Mouse (Mus musculus): ENCODE measurements at regions not wholly inside any gene's neighbourhood (a gene's known extent, or its start where the extent isn't known, plus 50 kb on each side); places are given as distances from the start of the nearest gene placed in this dataset.

GRCm38 (mm10) chr9:16994169-16994568, 493.1 kb upstream of the Fat3 start:
- H3K9ac ChIP-seq: no peak overlapping the region
- H3K4me3 ChIP-seq: no peak overlapping the region
- no peak overlapping the region for H3K4me2 ChIP-seq (replicated peaks)
- H3K4me1 ChIP-seq: 0 out of 2 replicates have a peak, but pooled peaks cover 3% of the 10 kb centered on the region
- ATAC-seq (ENCODE audit: low FRiP score, low read depth): peak; percentile 64; the same call in 1 of the 2 replicates
- H3K27ac ChIP-seq: no peak overlapping the region
- H3K9me3 ChIP-seq: no peaks in the 10 kb centered on the region
- no peaks in the 10 kb centered on the region for H3K36me3 ChIP-seq
- no peaks in the 10 kb centered on the region for H3K27me3 ChIP-seq
- 40% methylated on average over 2 of the region's 2 CpGs for WGBS

GRCm38 (mm10) chr9:16988114-16988513, 487.0 kb upstream of the Fat3 start:
- no peaks in the 10 kb centered on the region for H3K9me3 ChIP-seq
- peaks cover 11% of the 10 kb centered on the region for H3K4me1 ChIP-seq
- peak; percentile 78 for ATAC-seq (ENCODE audit: low FRiP score, low read depth)
- H3K36me3 ChIP-seq: no peaks in the 10 kb centered on the region
- no peak overlapping the region for H3K4me3 ChIP-seq
- H3K9ac ChIP-seq: no peak overlapping the region
- H3K27me3 ChIP-seq: no peaks in the 10 kb centered on the region
- H3K27ac ChIP-seq: no peak overlapping the region
- WGBS: 38% methylated on average over 3 of the region's 3 CpGs
- H3K4me2 ChIP-seq (replicated peaks): 0 out of 2 replicates have a peak overlapping the region, but pooled peaks have one; percentile 17

- Histone ChIP-seq H3K4me2 (replicated peaks) (no peak overlapping the region), H3K36me3 (no peaks in the 10 kb centered on the region), H3K27ac (no peak overlapping the region), H3K9ac (no peak overlapping the region), H3K27me3 (no peaks in the 10 kb centered on the region), H3K4me3 (no peak overlapping the region), H3K4me1 (no peaks in the 10 kb centered on the region), H3K9me3 (no peaks in the 10 kb centered on the region)
- ATAC-seq (ENCODE audit: low FRiP score, low read depth): no peak
- WGBS: 86% methylated on average over 5 of the region's 5 CpGs
Observed at GRCm38 (mm10) chr9:16977321-16977720, 476.2 kb upstream of the Fat3 start.

- Histone ChIP-seq H3K27me3 (no peaks in the 10 kb centered on the region), H3K9ac (no peak overlapping the region), H3K36me3 (no peaks in the 10 kb centered on the region), H3K4me1 (0 out of 2 replicates have a peak, but pooled peaks cover 3% of the 10 kb centered on the region), H3K9me3 (no peaks in the 10 kb centered on the region), H3K27ac (no peak overlapping the region), H3K4me3 (no peak overlapping the region), H3K4me2 (replicated peaks) (no peak overlapping the region)
- no peak for ATAC-seq (ENCODE audit: low FRiP score, low read depth)
- WGBS: 12% methylated on average over 4 of the region's 4 CpGs
Observed at GRCm38 (mm10) chr9:16970373-16970772, 469.3 kb upstream of the Fat3 start.

GRCm38 (mm10) chr9:16933602-16934001, 432.5 kb upstream of the Fat3 start:
- no peak overlapping the region for H3K9ac ChIP-seq
- 21% methylated on average over 1 of the region's 1 CpGs for WGBS
- no peak overlapping the region for H3K27ac ChIP-seq
- no peak overlapping the region for H3K4me2 ChIP-seq (replicated peaks)
- ATAC-seq (ENCODE audit: low FRiP score, low read depth): no peak
- H3K27me3 ChIP-seq: no peaks in the 10 kb centered on the region
- H3K36me3 ChIP-seq: no peaks in the 10 kb centered on the region
- H3K4me3 ChIP-seq: no peak overlapping the region
- no peaks in the 10 kb centered on the region for H3K9me3 ChIP-seq
- H3K4me1 ChIP-seq: no peaks in the 10 kb centered on the region

- WGBS: 84% methylated on average over 3 of the region's 3 CpGs
Observed at GRCm38 (mm10) chr9:16931586-16931985, 430.5 kb upstream of the Fat3 start.

GRCm38 (mm10) chr9:16926315-16926984, 425.4 kb upstream of the Fat3 start:
- no peaks in the 10 kb centered on the region for H3K9me3 ChIP-seq
- no peak overlapping the region for H3K27ac ChIP-seq
- WGBS: 65% methylated on average over 4 of the region's 4 CpGs
- no peaks in the 10 kb centered on the region for H3K4me1 ChIP-seq
- ATAC-seq (ENCODE audit: low FRiP score, low read depth): peak; percentile 71; the same call in 1 of the 2 replicates
- H3K4me3 ChIP-seq: no peak overlapping the region
- H3K4me2 ChIP-seq (replicated peaks): no peak overlapping the region
- no peaks in the 10 kb centered on the region for H3K27me3 ChIP-seq
- no peaks in the 10 kb centered on the region for H3K36me3 ChIP-seq
- no peak overlapping the region for H3K9ac ChIP-seq

More at GRCm38 (mm10) chr9:16931586-16931985, 430.5 kb upstream of the Fat3 start:
- no peaks in the 10 kb centered on the region for H3K9me3 ChIP-seq
- no peaks in the 10 kb centered on the region for H3K27me3 ChIP-seq
- no peaks in the 10 kb centered on the region for H3K36me3 ChIP-seq
- no peak overlapping the region for H3K4me2 ChIP-seq (replicated peaks)
- H3K27ac ChIP-seq: no peak overlapping the region
- no peak overlapping the region for H3K9ac ChIP-seq
- no peaks in the 10 kb centered on the region for H3K4me1 ChIP-seq
- H3K4me3 ChIP-seq: no peak overlapping the region
- no peak for ATAC-seq (ENCODE audit: low FRiP score, low read depth)

GRCm38 (mm10) chr9:16925279-16925678, 424.2 kb upstream of the Fat3 start:
- Histone ChIP-seq H3K27me3 (no peaks in the 10 kb centered on the region), H3K4me1 (no peaks in the 10 kb centered on the region), H3K36me3 (no peaks in the 10 kb centered on the region), H3K4me3 (no peak overlapping the region), H3K4me2 (replicated peaks) (no peak overlapping the region), H3K9me3 (no peaks in the 10 kb centered on the region), H3K9ac (no peak overlapping the region), H3K27ac (no peak overlapping the region)
- no peak for ATAC-seq (ENCODE audit: low FRiP score, low read depth)
- WGBS: 86% methylated on average over 2 of the region's 2 CpGs

GRCm38 (mm10) chr9:16906155-16906554, 405.1 kb upstream of the Fat3 start:
- H3K36me3 ChIP-seq: no peaks in the 10 kb centered on the region
- no peaks in the 10 kb centered on the region for H3K27me3 ChIP-seq
- H3K9ac ChIP-seq: no peak overlapping the region
- H3K9me3 ChIP-seq: no peaks in the 10 kb centered on the region
- no peak overlapping the region for H3K27ac ChIP-seq
- no peak for ATAC-seq (ENCODE audit: low FRiP score, low read depth)
- H3K4me1 ChIP-seq: no peaks in the 10 kb centered on the region
- no peak overlapping the region for H3K4me2 ChIP-seq (replicated peaks)
- no peak overlapping the region for H3K4me3 ChIP-seq

GRCm38 (mm10) chr9:16899060-16899459, 398.0 kb upstream of the Fat3 start:
- Histone ChIP-seq H3K4me3 (no peak overlapping the region), H3K27me3 (no peaks in the 10 kb centered on the region), H3K4me1 (no peaks in the 10 kb centered on the region), H3K9ac (no peak overlapping the region), H3K9me3 (no peaks in the 10 kb centered on the region), H3K27ac (no peak overlapping the region), H3K36me3 (no peaks in the 10 kb centered on the region), H3K4me2 (replicated peaks) (no peak overlapping the region)
- 71% methylated on average over 2 of the region's 2 CpGs for WGBS
- ATAC-seq (ENCODE audit: low FRiP score, low read depth): no peak

- no peak overlapping the region for H3K9ac ChIP-seq
- H3K27me3 ChIP-seq: no peaks in the 10 kb centered on the region
- ATAC-seq (ENCODE audit: low FRiP score, low read depth): no peak
- no peaks in the 10 kb centered on the region for H3K9me3 ChIP-seq
- WGBS: 77% methylated on average over 10 of the region's 10 CpGs
- H3K4me2 ChIP-seq (replicated peaks): no peak overlapping the region
- H3K4me1 ChIP-seq: no peaks in the 10 kb centered on the region
- no peak overlapping the region for H3K27ac ChIP-seq
- H3K4me3 ChIP-seq: no peak overlapping the region
- H3K36me3 ChIP-seq: no peaks in the 10 kb centered on the region
Observed at GRCm38 (mm10) chr9:16852458-16853026, 351.5 kb upstream of the Fat3 start.

GRCm38 (mm10) chr9:16808494-16808893, 307.4 kb upstream of the Fat3 start:
- Histone ChIP-seq H3K36me3 (no peaks in the 10 kb centered on the region), H3K4me3 (no peak overlapping the region), H3K4me1 (no peaks in the 10 kb centered on the region), H3K27ac (no peak overlapping the region), H3K9ac (no peak overlapping the region), H3K9me3 (no peaks in the 10 kb centered on the region), H3K4me2 (replicated peaks) (no peak overlapping the region), H3K27me3 (no peaks in the 10 kb centered on the region)
- no peak for ATAC-seq (ENCODE audit: low FRiP score, low read depth)
- 73% methylated on average over 2 of the region's 2 CpGs for WGBS

- Histone ChIP-seq H3K36me3 (no peaks in the 10 kb centered on the region), H3K9ac (no peak overlapping the region), H3K4me1 (no peaks in the 10 kb centered on the region), H3K27ac (no peak overlapping the region), H3K4me2 (replicated peaks) (no peak overlapping the region), H3K4me3 (no peak overlapping the region), H3K27me3 (no peaks in the 10 kb centered on the region), H3K9me3 (no peaks in the 10 kb centered on the region)
- ATAC-seq (ENCODE audit: low FRiP score, low read depth): no peak
Observed at GRCm38 (mm10) chr9:16772867-16773266, 271.8 kb upstream of the Fat3 start.

All from limb, embryonic 13.5 days (tissue).